In genomic region chr1:155099280-155099848, GRCm38 (mm10) we compare ENCODE assay signal across 8 mouse cellular contexts. TPM values are rescaled to one million over a fixed set of nuclear protein-coding genes. Genes with fewer than 3 reads are reported as not detected.
DNase-seq lines count a peak whose midpoint lies in the region; ATAC-seq and TF ChIP-seq lines count a peak whose summit lies in the region.

Ier5 (minus strand) TSS chr1:155099636.

- H3K9ac ChIP-seq in forebrain, embryonic 11.5 days (ENCODE audit: low read length) = peak within 1 kb of the TSS; percentile 99
- peak within 1 kb of the TSS; percentile 99 for H3K9ac ChIP-seq in heart, postnatal 0 days (replicated peaks; ENCODE audit: low read depth, low read length)
- H3K9ac ChIP-seq in liver, embryonic 16.5 days (ENCODE audit: low read depth, low read length) = peak within 1 kb of the TSS; percentile 99
- H3K9ac ChIP-seq in neural tube, embryonic 13.5 days = peak within 1 kb of the TSS; percentile 100

- TF ChIP-seq POLR2A in testis, adult 2 months (IDR thresholded peaks at IDR 0.05; ENCODE audit: control insufficient read depth, low read depth, low read length) = peak; percentile 100

- TF ChIP-seq EP300 in heart, postnatal 0 days (IDR thresholded peaks at IDR 0.05; ENCODE audit: low read depth) = peak; percentile 83

- TF ChIP-seq CTCF in heart, postnatal 0 days (IDR thresholded peaks at IDR 0.05; ENCODE audit: low read depth) = no peak
- no peak for TF ChIP-seq CTCF in testis, adult 2 months (IDR thresholded peaks at IDR 0.05; ENCODE audit: control insufficient read depth, insufficient read depth, insufficient replicate concordance, low read depth, low read length)

- ATAC-seq in forebrain, embryonic 11.5 days (replicated peaks; ENCODE audit: low FRiP score) = peak; percentile 98
- ATAC-seq in heart, postnatal 0 days (ENCODE audit: insufficient read depth, low read depth) = peak; percentile 97
- peak; percentile 91 for ATAC-seq in liver, embryonic 16.5 days (ENCODE audit: low read depth)
- ATAC-seq in neural tube, embryonic 13.5 days (ENCODE audit: low read depth) = peak; percentile 98

- peak; percentile 99 for DNase-seq in CD8-positive naive resting alpha-beta T cell, adult 2 months (ENCODE audit: low read depth in 2 of 2, low spot score in 2 of 2)
- DNase-seq in c-Kit-positive CD71-negative TER-119-negative erythroid progenitor cells, embryonic 14.5 days (ENCODE audit: low read depth) = peak; percentile 96
- DNase-seq in forebrain, embryonic 11.5 days (ENCODE audit: low spot score) = peak; percentile 99
- peak; percentile 98 for DNase-seq in heart, postnatal 0 days (ENCODE audit: low spot score)
- peak; percentile 95 to 97 for DNase-seq in kidney, postnatal 4 days

- peak within 1 kb of the TSS; percentile 79 for H3K4me2 ChIP-seq in forebrain, embryonic 11.5 days (ENCODE audit: low read depth, low read length, severe bottlenecking)
- H3K4me2 ChIP-seq in heart, postnatal 0 days (ENCODE audit: low read depth, low read length) = peak within 1 kb of the TSS; percentile 54
- peak within 1 kb of the TSS; percentile 69 for H3K4me2 ChIP-seq in liver, embryonic 16.5 days (ENCODE audit: low read depth, low read length)
- H3K4me2 ChIP-seq in neural tube, embryonic 13.5 days = peak within 1 kb of the TSS; percentile 86

- H3K36me3 ChIP-seq in forebrain, embryonic 11.5 days (ENCODE audit: control insufficient read depth, insufficient read depth, low read length) = no peaks in the 10 kb centered on the region; the same call in 1 of the 2 replicates
- H3K36me3 ChIP-seq in heart, postnatal 0 days (replicated peaks; ENCODE audit: control insufficient read depth, insufficient read depth, low read length) = no peaks in the 10 kb centered on the region
- H3K36me3 ChIP-seq in liver, embryonic 16.5 days (ENCODE audit: control insufficient read depth, insufficient read depth) = no peaks in the 10 kb centered on the region
- no peaks in the 10 kb centered on the region for H3K36me3 ChIP-seq in neural tube, embryonic 13.5 days
- no peaks in the 10 kb centered on the region for H3K36me3 ChIP-seq in testis, adult 2 months (ENCODE audit: control insufficient read depth, insufficient read depth, low read length)

- no peaks in the 10 kb centered on the region for H3K4me1 ChIP-seq in forebrain, embryonic 11.5 days (replicated peaks; ENCODE audit: control insufficient read depth, insufficient read depth, low read length)
- peaks cover 15% of the 10 kb centered on the region for H3K4me1 ChIP-seq in heart, postnatal 0 days (ENCODE audit: control insufficient read depth, insufficient read depth)
- H3K4me1 ChIP-seq in liver, embryonic 16.5 days (ENCODE audit: control insufficient read depth, low read depth, low read length) = peaks cover 5% of the 10 kb centered on the region; the same call in 1 of the 2 replicates
- H3K4me1 ChIP-seq in neural tube, embryonic 13.5 days (replicated peaks) = peaks cover 36% of the 10 kb centered on the region
- peaks cover 5% of the 10 kb centered on the region for H3K4me1 ChIP-seq in testis, adult 2 months (ENCODE audit: control insufficient read depth, insufficient read depth, low read length)

- H3K27me3 ChIP-seq in forebrain, embryonic 11.5 days (ENCODE audit: control insufficient read depth, insufficient read depth, low read length) = no peaks in the 10 kb centered on the region
- no peaks in the 10 kb centered on the region for H3K27me3 ChIP-seq in heart, postnatal 0 days (ENCODE audit: control insufficient read depth, insufficient read depth, low read length)
- no peaks in the 10 kb centered on the region for H3K27me3 ChIP-seq in liver, embryonic 16.5 days (ENCODE audit: control insufficient read depth, insufficient read depth, low read depth, low read length)
- no peaks in the 10 kb centered on the region for H3K27me3 ChIP-seq in neural tube, embryonic 13.5 days
- no peaks in the 10 kb centered on the region for H3K27me3 ChIP-seq in testis, adult 2 months (ENCODE audit: control insufficient read depth, insufficient read depth, low read length)

- peak within 1 kb of the TSS; percentile 75 for H3K27ac ChIP-seq in forebrain, embryonic 11.5 days (ENCODE audit: low read depth, low read length)
- peak within 1 kb of the TSS; percentile 91 for H3K27ac ChIP-seq in heart, postnatal 0 days (ENCODE audit: low read depth)
- H3K27ac ChIP-seq in liver, embryonic 16.5 days (ENCODE audit: low read length) = peak within 1 kb of the TSS; percentile 94
- peak within 1 kb of the TSS; percentile 89 for H3K27ac ChIP-seq in neural tube, embryonic 13.5 days (replicated peaks)
- H3K27ac ChIP-seq in testis, adult 2 months (ENCODE audit: control insufficient read depth, insufficient read depth, low read depth, low read length) = peak within 1 kb of the TSS; percentile 95

- H3K4me3 ChIP-seq in forebrain, embryonic 11.5 days (ENCODE audit: low read depth, low read length) = peak within 1 kb of the TSS; percentile 100
- peak within 1 kb of the TSS; percentile 99 for H3K4me3 ChIP-seq in heart, postnatal 0 days (ENCODE audit: low read depth, low read length)
- peak within 1 kb of the TSS; percentile 96 for H3K4me3 ChIP-seq in liver, embryonic 16.5 days (ENCODE audit: low read depth, low read length)
- H3K4me3 ChIP-seq in neural tube, embryonic 13.5 days = peak within 1 kb of the TSS; percentile 99
- H3K4me3 ChIP-seq in testis, adult 2 months (ENCODE audit: control insufficient read depth, low read depth, low read length) = peak within 1 kb of the TSS; percentile 98

- no peaks in the 10 kb centered on the region for H3K9me3 ChIP-seq in forebrain, embryonic 11.5 days (ENCODE audit: control insufficient read depth, low read length)
- H3K9me3 ChIP-seq in heart, postnatal 0 days (replicated peaks; ENCODE audit: control insufficient read depth, low read length) = no peaks in the 10 kb centered on the region
- H3K9me3 ChIP-seq in liver, embryonic 16.5 days (replicated peaks; ENCODE audit: control insufficient read depth, low read length) = no peaks in the 10 kb centered on the region
- no peaks in the 10 kb centered on the region for H3K9me3 ChIP-seq in neural tube, embryonic 13.5 days

- under 1% methylated on average over 40 of the region's 40 CpGs for WGBS in forebrain, embryonic 11.5 days
- WGBS in heart, postnatal 0 days = under 1% methylated on average over 40 of the region's 40 CpGs
- WGBS in liver, embryonic 16.5 days (ENCODE audit: insufficient replicate concordance) = under 1% methylated on average over 40 of the region's 40 CpGs
- WGBS in neural tube, embryonic 13.5 days = under 1% methylated on average over 40 of the region's 40 CpGs

RNA-seq across cellular contexts. Expression of gene Ier5, which starts in this region (rescaled TPM):
- polyA plus RNA-seq in forebrain, embryonic 11.5 days (2014; fragmentation: Nextera tagmentation; extraction: Ambion mirVana) = 19.4 and 28.0 TPM in 2 replicates
- 50.4 and 56.2 TPM in 2 replicates for total RNA-seq in heart, postnatal 0 days (2014; rRNA removed; ENCODE audit: low replicate concordance)
- 3.1 and 3.9 TPM in 2 replicates for polyA plus RNA-seq in heart, postnatal 0 days (2015; fragmentation: Nextera tagmentation; extraction: Ambion mirVana)
- 1.3 and 1.6 TPM in 2 replicates for polyA plus RNA-seq in liver, embryonic 16.5 days (2015; fragmentation: Nextera tagmentation; extraction: Ambion mirVana)
- 7.5 and 7.9 TPM in 2 replicates for polyA plus RNA-seq in neural tube, embryonic 13.5 days (2015; fragmentation: Nextera tagmentation; extraction: Ambion mirVana)
- 5.3 and 5.8 TPM in 2 replicates for polyA plus RNA-seq in testis, adult 2 months (2012; rRNA removed)

Comparison
In these comparisons a context has a peak if more than half of its experiments do, and no peak if none do; other contexts are left out.
1. Peak in every context shown above with its lines: DNase-seq, ATAC-seq, H3K4me3 ChIP-seq and H3K27ac ChIP-seq.